Mouse (Mus musculus) small intestine, adult 2 months (tissue): ENCODE results near the gene M1ap.

ENCODE experiments used
- CTCF ChIP-seq: fragments of 200-500 bp; IDR thresholded peaks from 2 replicates; pipeline ENCODE4 v1.5.1; 2012; ENCODE audit warnings: low read depth, mild to moderate bottlenecking, control low read depth, inconsistent platforms, low read length, moderate library complexity, mixed read lengths; ENCODE audit not compliant: insufficient replicate concordance, insufficient read length; ENCODE audit errors: extremely low read depth
- POLR2A ChIP-seq: fragments of 200-500 bp; IDR thresholded peaks from 2 replicates; pipeline ENCODE4 v1.6.1; 2012; ENCODE audit warnings: low read depth, mild to moderate bottlenecking, control low read depth, inconsistent platforms, low read length, moderate library complexity

GRCm38 (mm10) chr6:82998326-82998725 is 51.6 kb downstream of the M1ap start:
- TF ChIP-seq POLR2A (no peak), CTCF (peak; percentile 10; the same call in 1 of the 2 replicates)
